Mouse (Mus musculus) forebrain, embryonic 12.5 days (tissue): ENCODE data around the gene Maats1. TPM values are rescaled to one million over a fixed set of nuclear protein-coding genes. Genes with fewer than 3 reads are reported as not detected.

ENCODE experiments used
- ATAC-seq: fragments of 200-750 bp; cut with Nextera tagmentation; 2 replicates; pipeline ENCODE4 v1.8.0; 2017; ENCODE audit warnings: moderate TSS enrichment; ENCODE audit not compliant: low FRiP score
- H3K27ac ChIP-seq: fragments of 300-500 bp; sonication (generic); 2 replicates; pipeline ENCODE4 v1.5.1; 2016; ENCODE audit warnings: mild to moderate bottlenecking
- H3K27me3 ChIP-seq: fragments of 300-500 bp; sonication (generic); 2 replicates; pipeline ENCODE4 v1.6.1; 2016; ENCODE audit warnings: mild to moderate bottlenecking
- H3K36me3 ChIP-seq: fragments of 300-500 bp; sonication (generic); replicated peaks from 2 replicates; pipeline ENCODE4 v1.6.1; 2016; ENCODE audit warnings: mild to moderate bottlenecking
- H3K4me1 ChIP-seq: fragments of 300-500 bp; sonication (generic); 2 replicates; pipeline ENCODE4 v1.6.1; 2016
- H3K4me2 ChIP-seq: fragments of 300-500 bp; sonication (generic); 2 replicates; pipeline ENCODE4 v1.6.1; 2016; ENCODE audit warnings: mild to moderate bottlenecking, moderate library complexity
- H3K4me3 ChIP-seq: fragments of 300-500 bp; sonication (generic); replicated peaks from 2 replicates; pipeline ENCODE4 v1.5.1; 2016; ENCODE audit warnings: mild to moderate bottlenecking
- H3K9ac ChIP-seq: fragments of 300-500 bp; sonication (generic); 2 replicates; pipeline ENCODE4 v1.6.1; 2016; ENCODE audit warnings: mild to moderate bottlenecking
- H3K9me3 ChIP-seq: fragments of 300-500 bp; sonication (generic); 2 replicates; pipeline ENCODE4 v1.6.1; 2016
- WGBS: fragments of 180-500 bp; shearing (Covaris S2); methylation state at CpG from one replicate; pipeline ENCODE4 v1.1.7; 2016; 5-methylcytosine and 5-hydroxymethylcytosine counted together
- polyA plus RNA-seq: library from polyadenylated mRNA; unstranded; fragments of >200 nt; fragmentation: Nextera tagmentation; extraction: Ambion mirVana; gene quantifications from 2 replicates; pipeline ENCODE4 v1.2.1, GENCODE M21; 2016

The Maats1 gene
- polyA plus RNA-seq, 1 experiment from 2014 or later, result 0.60 TPM

- WGBS, result 51% methylated on average over 18 of the region's 18 CpGs
- Histone ChIP-seq H3K4me2 (no peak overlapping the region), H3K27me3 (no peaks in the 10 kb centered on the region), H3K4me1 (peaks cover 9% of the 10 kb centered on the region; the same call in 1 of the 2 replicates), H3K36me3 (no peaks in the 10 kb centered on the region), H3K9me3 (no peaks in the 10 kb centered on the region), H3K4me3 (no peak overlapping the region), H3K9ac (no peak overlapping the region), H3K27ac (no peak overlapping the region)
- no peak for ATAC-seq
Measured at GRCm38 (mm10) chr16:38306571-38307220, 35.2 kb downstream of the Maats1 start.

DNA sequence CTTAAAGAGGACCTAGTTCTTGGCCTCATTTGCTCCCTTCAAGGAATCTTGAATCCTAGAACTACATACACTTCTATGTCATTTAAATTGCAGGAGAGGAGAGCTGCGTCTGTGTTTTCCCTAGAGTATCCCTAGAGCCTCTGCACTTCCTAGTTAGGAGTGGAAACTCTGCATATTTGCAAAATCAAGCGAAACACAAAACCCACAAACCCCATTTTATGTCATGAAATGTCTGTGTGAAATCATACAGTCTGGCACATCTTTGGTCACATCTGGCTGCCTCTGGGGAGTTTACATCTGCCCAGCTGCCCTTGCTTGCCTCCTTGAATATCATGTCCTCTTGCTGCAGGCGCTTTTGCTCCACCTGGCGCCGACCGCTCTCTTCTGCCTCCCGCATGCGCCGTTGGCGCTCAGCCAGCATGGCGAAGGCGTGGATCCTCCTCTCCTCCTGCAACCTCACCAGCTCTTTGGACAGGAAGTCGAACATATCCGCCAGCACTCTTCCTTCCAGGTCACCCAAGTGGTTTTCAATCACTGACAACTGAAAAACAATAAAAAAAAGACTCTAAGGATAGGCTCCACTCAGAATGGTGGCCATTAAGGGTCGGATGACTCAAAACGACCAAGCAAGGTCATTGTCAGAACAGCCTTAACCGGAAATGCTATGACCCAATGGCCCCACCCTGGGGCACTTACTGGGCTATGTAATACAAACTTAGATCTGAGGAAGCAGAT lies 37.3 kb downstream of the Maats1 start:
- Histone ChIP-seq H3K9ac (no peak overlapping the region; the same call in 1 of the 2 replicates), H3K4me3 (no peak overlapping the region), H3K9me3 (no peaks in the 10 kb centered on the region), H3K4me1 (peaks cover 9% of the 10 kb centered on the region; the same call in 1 of the 2 replicates), H3K36me3 (no peaks in the 10 kb centered on the region), H3K27ac (no peak overlapping the region), H3K27me3 (no peaks in the 10 kb centered on the region), H3K4me2 (no peak overlapping the region)
- 82% methylated on average over 17 of the region's 17 CpGs for WGBS
- no peak for ATAC-seq

- Histone ChIP-seq H3K9ac (no peak overlapping the region), H3K27ac (no peak overlapping the region), H3K4me3 (no peak overlapping the region), H3K4me1 (peaks cover 9% of the 10 kb centered on the region; the same call in 1 of the 2 replicates), H3K27me3 (no peaks in the 10 kb centered on the region), H3K9me3 (no peaks in the 10 kb centered on the region), H3K4me2 (no peak overlapping the region), H3K36me3 (no peaks in the 10 kb centered on the region)
- 95% methylated on average over 13 of the region's 13 CpGs for WGBS
- no peak for ATAC-seq
Measured at GRCm38 (mm10) chr16:38302367-38302766, 39.6 kb downstream of the Maats1 start.

DNA sequence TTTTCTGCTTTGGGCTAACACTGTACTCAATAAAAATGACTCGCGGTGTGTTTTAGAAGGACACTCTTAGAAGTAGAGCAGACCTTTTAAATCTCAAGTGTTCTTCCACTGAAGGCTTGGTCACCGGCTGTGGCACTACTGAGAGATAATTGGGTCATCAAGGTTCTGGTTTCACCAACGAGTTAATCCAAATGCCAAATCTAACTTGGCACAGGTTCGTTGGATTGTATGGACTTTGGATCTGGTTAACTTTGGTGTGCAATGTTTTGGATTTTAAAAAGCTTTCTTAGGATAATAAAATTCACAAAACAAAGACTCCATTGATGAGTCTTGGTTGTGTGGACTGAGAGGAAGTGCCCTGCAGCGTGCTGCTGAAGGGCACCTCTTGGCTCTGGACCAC lies 43.5 kb downstream of the Maats1 start:
- Histone ChIP-seq H3K27me3 (no peaks in the 10 kb centered on the region), H3K4me1 (no peaks in the 10 kb centered on the region), H3K4me3 (no peak overlapping the region), H3K36me3 (no peaks in the 10 kb centered on the region), H3K4me2 (no peak overlapping the region), H3K27ac (no peak overlapping the region), H3K9me3 (no peaks in the 10 kb centered on the region), H3K9ac (no peak overlapping the region)
- WGBS, result 89% methylated on average over 6 of the region's 6 CpGs
- no peak for ATAC-seq

DNA sequence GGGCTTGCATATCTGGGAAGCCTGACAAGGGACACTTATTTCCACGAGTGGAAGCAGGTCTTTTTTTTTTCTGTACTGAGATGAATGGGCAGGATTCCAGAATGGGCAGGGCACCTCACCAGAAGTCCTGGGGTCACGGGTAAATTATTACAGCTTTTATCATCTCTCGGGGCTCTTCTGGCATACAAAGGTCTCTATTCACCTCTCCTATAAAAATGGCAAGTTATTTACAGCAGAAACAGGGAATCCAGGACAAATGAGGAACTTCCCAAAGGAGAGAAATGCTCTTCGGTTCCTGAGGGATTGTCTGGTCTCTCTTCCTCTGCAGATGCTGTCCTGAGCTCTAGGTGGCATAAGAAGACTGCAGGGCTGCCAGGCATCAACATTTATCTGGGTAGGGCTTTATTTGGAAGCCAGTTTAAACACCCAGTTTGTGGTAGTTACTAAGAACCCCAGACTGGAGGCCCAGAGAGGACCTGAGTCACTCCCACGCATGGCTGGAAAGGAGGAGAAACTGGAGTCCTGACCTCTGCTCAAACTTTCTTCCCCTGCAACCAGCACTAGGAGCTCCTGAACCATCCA lies 46.5 kb downstream of the Maats1 start:
- no peak overlapping the region for H3K4me2 ChIP-seq
- H3K4me1 ChIP-seq, result no peaks in the 10 kb centered on the region
- 61% methylated on average over 5 of the region's 5 CpGs for WGBS
- no peak for ATAC-seq
- H3K36me3 ChIP-seq, result no peaks in the 10 kb centered on the region
- H3K9me3 ChIP-seq, result no peaks in the 10 kb centered on the region
- no peaks in the 10 kb centered on the region for H3K27me3 ChIP-seq
- H3K9ac ChIP-seq, result no peak overlapping the region
- H3K4me3 ChIP-seq, result no peak overlapping the region
- no peak overlapping the region for H3K27ac ChIP-seq

- ATAC-seq, result no peak
- H3K4me2 ChIP-seq, result no peak within 1 kb of the TSS
- H3K36me3 ChIP-seq, result no peaks in the 10 kb centered on the region
- H3K27me3 ChIP-seq, result no peaks in the 10 kb centered on the region
- 80% methylated on average over 7 of the region's 7 CpGs for WGBS
- no peaks in the 10 kb centered on the region for H3K9me3 ChIP-seq
- H3K4me1 ChIP-seq, result no peaks in the 10 kb centered on the region
- no peak within 1 kb of the TSS for H3K4me3 ChIP-seq
- H3K27ac ChIP-seq, result no peak within 1 kb of the TSS
- no peak within 1 kb of the TSS for H3K9ac ChIP-seq
Measured at GRCm38 (mm10) chr16:38294685-38295348, 47.1 kb downstream of the Maats1 start, which contains the start of gene Nr1i2. Gene Nr1i2, minus strand, starts transcription at chr16:38294824.

GRCm38 (mm10) chr16:38290151-38290550 lies 51.8 kb downstream of the Maats1 start:
- 77% methylated on average over 2 of the region's 2 CpGs for WGBS
- Histone ChIP-seq H3K4me3 (no peak overlapping the region), H3K36me3 (no peaks in the 10 kb centered on the region), H3K4me1 (no peaks in the 10 kb centered on the region), H3K27me3 (no peaks in the 10 kb centered on the region), H3K4me2 (no peak overlapping the region), H3K27ac (no peak overlapping the region), H3K9me3 (no peaks in the 10 kb centered on the region), H3K9ac (no peak overlapping the region)
- no peak for ATAC-seq

- no peaks in the 10 kb centered on the region for H3K9me3 ChIP-seq
- no peak overlapping the region for H3K4me3 ChIP-seq
- no peaks in the 10 kb centered on the region for H3K4me1 ChIP-seq
- no peaks in the 10 kb centered on the region for H3K36me3 ChIP-seq
- no peak overlapping the region for H3K9ac ChIP-seq
- no peaks in the 10 kb centered on the region for H3K27me3 ChIP-seq
- ATAC-seq, result no peak
- WGBS, result 44% methylated on average over 6 of the region's 6 CpGs
- no peak overlapping the region for H3K4me2 ChIP-seq
- H3K27ac ChIP-seq, result no peak overlapping the region
Measured at GRCm38 (mm10) chr16:38288851-38289250, 53.1 kb downstream of the Maats1 start.

DNA sequence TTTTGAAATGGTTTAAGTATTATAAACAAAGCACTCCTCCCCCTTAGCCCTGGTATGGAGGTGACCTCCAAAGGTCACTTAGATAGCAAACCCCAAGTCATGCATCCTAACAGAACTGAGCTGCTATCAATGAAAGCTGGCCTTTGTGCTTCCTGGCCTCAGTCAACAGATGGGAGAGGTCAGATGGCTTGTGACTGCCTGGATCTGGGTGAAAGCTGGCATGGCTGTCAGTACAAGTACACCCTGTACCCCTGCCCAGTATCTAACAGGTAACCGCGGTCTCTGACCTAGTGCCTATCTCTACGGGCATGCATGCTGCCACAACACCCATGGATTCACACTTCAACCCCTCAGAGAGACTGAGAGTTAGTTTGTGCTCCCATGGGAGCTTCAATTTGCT lies 54.2 kb downstream of the Maats1 start:
- 92% methylated on average over 3 of the region's 3 CpGs for WGBS
- Histone ChIP-seq H3K9ac (no peak overlapping the region), H3K27ac (no peak overlapping the region), H3K36me3 (no peaks in the 10 kb centered on the region), H3K4me3 (no peak overlapping the region), H3K9me3 (no peaks in the 10 kb centered on the region), H3K27me3 (no peaks in the 10 kb centered on the region), H3K4me1 (peaks cover 6% of the 10 kb centered on the region; the same call in 1 of the 2 replicates), H3K4me2 (no peak overlapping the region)
- ATAC-seq, result no peak

DNA sequence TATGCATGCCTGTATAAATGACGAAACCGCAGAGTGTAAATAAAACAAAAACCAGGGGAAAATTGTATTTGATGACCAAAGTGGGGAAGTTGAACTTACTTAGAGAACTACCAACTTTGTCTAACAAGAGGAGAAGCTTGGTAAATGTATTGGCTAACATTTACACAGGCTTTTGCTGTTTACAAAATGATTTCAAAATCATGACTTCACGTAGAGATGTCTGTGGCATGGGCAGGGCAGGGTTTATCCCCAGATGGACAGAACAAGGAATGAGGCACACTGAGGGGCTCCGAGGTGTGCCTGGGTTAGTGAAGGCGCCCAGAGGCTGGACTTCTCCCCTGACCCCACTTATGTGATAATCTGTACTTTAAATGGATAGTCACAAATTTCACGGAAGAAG lies 54.6 kb downstream of the Maats1 start:
- WGBS, result 89% methylated on average over 6 of the region's 6 CpGs
- ATAC-seq, result no peak
- no peak overlapping the region for H3K4me3 ChIP-seq
- H3K27ac ChIP-seq, result no peak overlapping the region
- no peak overlapping the region for H3K4me2 ChIP-seq
- H3K9ac ChIP-seq, result no peak overlapping the region
- peaks cover 6% of the 10 kb centered on the region; the same call in 1 of the 2 replicates for H3K4me1 ChIP-seq
- H3K9me3 ChIP-seq, result no peaks in the 10 kb centered on the region
- no peaks in the 10 kb centered on the region for H3K36me3 ChIP-seq
- no peaks in the 10 kb centered on the region for H3K27me3 ChIP-seq

GRCm38 (mm10) chr16:38286541-38286940 lies 55.4 kb downstream of the Maats1 start:
- Histone ChIP-seq H3K36me3 (no peaks in the 10 kb centered on the region), H3K27ac (no peak overlapping the region), H3K27me3 (no peaks in the 10 kb centered on the region), H3K9me3 (no peaks in the 10 kb centered on the region), H3K4me3 (no peak overlapping the region), H3K4me1 (peaks cover 6% of the 10 kb centered on the region; the same call in 1 of the 2 replicates), H3K9ac (no peak overlapping the region), H3K4me2 (no peak overlapping the region)
- 87% methylated on average over 4 of the region's 4 CpGs for whole genome bisulfite sequencing
- ATAC-seq, result no peak

DNA sequence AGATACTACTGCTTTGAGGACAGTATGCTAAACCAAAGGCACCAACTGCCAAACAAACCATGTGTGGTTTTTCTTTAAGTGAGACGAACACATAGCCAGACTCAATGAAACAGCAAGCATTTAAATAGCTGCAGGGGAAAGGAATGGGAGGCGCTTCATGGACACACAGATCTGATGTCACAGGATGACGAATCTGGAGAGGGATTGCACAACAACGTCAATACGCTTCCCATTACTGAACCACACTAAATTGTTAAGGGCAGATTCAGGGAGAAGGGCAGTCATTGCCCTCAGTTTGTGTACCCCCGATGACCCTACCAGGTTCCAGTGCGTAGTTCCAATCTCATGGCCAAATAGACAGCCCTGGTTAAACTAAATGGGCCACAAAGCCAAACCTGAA lies 56.1 kb downstream of the Maats1 start:
- WGBS, result 90% methylated on average over 7 of the region's 7 CpGs
- H3K9ac ChIP-seq, result no peak overlapping the region
- no peaks in the 10 kb centered on the region for H3K9me3 ChIP-seq
- no peak overlapping the region for H3K4me3 ChIP-seq
- ATAC-seq, result no peak
- H3K27ac ChIP-seq, result no peak overlapping the region
- no peak overlapping the region for H3K4me2 ChIP-seq
- no peaks in the 10 kb centered on the region for H3K27me3 ChIP-seq
- H3K4me1 ChIP-seq, result peaks cover 6% of the 10 kb centered on the region; the same call in 1 of the 2 replicates
- no peaks in the 10 kb centered on the region for H3K36me3 ChIP-seq
